Mouse (Mus musculus) granulocyte monocyte progenitor cell, adult 5-6 weeks (primary cell): ENCODE results near the gene Appl1. TPM values are rescaled to one million over a fixed set of nuclear protein-coding genes. Genes with fewer than 3 reads are reported as not detected.

Source experiments
- ATAC-seq: replicated peaks from 2 replicates; pipeline ENCODE4 v1.8.0; 2016; ENCODE audit warnings: mild to moderate bottlenecking, moderate TSS enrichment, inconsistent platforms; ENCODE audit not compliant: poor library complexity, severe bottlenecking
- total RNA-seq, 2 experiments: library from RNA; stranded (forward) in 1 of 2; stranded (reverse) in 1 of 2; fragments of 200-712, 200-1000 nt in 1 of 2; fragments of >200 nt in 1 of 2; fragmentation: Nextera tagmentation in 1 of 2; gene quantifications; 2 replicates each; pipeline ENCODE4 v1.2.3; 2014 to 2017

Appl1 gene
- total RNA-seq (2014; fragmentation: Nextera tagmentation) (26.0 and 30.7 TPM in 2 replicates), total RNA-seq (2017) (24.1 and 37.1 TPM in 2 replicates)

GRCm38 (mm10) chr14:26971106-26971789 is at the start of gene Appl1:
TSS of gene Appl1 (minus strand) at chr14:26971232.
- no peak for ATAC-seq

DNA sequence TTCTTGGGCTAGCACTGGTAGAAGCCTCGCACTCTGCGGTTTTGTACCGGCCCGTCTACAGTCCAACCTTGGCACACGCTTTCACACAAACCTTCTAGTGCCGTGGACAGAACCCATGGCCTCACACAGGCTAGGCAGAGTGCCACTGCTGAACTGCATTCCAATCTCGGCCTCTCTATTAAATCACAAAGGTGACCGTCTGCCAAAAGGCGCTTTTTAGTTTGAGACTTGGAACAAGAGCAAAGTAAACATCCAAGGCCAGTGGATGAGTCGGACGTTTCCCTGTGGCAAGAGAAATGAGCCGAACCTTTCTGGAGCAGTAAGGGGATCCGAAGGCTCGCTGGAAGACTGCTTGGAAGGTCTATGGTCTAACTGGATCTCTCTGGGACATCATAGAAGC is 48.8 kb upstream of the Appl1 start:
- no peak for ATAC-seq

- peak; percentile 40; the same call in 1 of the 2 replicates for ATAC-seq
These were observed 46.9 kb upstream of the Appl1 start for GRCm38 (mm10) chr14:27017936-27018335.

GRCm38 (mm10) chr14:27013658-27014057 is 42.6 kb upstream of the Appl1 start:
- no peak for ATAC-seq

DNA sequence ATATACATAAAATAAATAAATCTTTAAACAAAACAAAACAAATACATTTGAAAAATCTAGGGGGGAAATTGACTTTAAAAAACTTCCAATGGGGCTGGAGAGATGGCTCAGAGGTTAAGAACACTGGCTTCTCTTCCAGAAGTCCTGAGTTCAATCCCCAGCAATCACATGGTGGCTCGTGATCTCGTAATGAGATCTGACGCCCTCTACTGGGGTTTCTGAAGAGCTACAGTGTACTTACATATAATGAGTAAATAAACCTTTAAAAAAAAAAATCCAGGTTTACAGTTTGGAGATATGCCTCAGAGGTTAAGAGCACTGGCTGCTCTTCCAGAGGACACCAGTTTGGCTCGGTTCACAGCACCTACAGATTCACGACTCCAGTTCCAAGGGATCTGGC is 40.5 kb upstream of the Appl1 start:
- no peak for ATAC-seq

- ATAC-seq = no peak
These were observed 34.9 kb upstream of the Appl1 start for GRCm38 (mm10) chr14:27005937-27006336.

DNA sequence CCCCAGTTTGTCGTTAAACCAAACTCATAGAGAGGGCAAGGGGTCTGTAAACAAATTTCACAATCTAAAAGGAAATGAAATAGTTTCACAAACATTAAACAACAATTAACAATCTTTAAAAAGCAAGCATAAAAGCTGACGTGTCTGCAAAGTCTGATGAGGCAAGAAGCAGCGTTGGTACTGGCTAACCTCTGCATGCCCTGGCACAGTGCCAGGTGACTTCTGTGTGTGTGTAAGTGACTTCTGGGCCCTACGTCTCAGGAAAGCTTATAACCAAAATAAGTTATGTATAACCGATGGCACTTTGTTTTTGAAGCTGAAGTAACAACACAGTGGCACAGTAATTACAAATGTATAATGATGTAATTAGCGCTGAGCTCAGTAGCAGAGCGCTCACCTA is 33.9 kb upstream of the Appl1 start:
- ATAC-seq = no peak

GRCm38 (mm10) chr14:27000386-27000785 is 29.4 kb upstream of the Appl1 start:
- no peak for ATAC-seq

GRCm38 (mm10) chr14:26996257-26996656 is 25.2 kb upstream of the Appl1 start:
- no peak for ATAC-seq

DNA sequence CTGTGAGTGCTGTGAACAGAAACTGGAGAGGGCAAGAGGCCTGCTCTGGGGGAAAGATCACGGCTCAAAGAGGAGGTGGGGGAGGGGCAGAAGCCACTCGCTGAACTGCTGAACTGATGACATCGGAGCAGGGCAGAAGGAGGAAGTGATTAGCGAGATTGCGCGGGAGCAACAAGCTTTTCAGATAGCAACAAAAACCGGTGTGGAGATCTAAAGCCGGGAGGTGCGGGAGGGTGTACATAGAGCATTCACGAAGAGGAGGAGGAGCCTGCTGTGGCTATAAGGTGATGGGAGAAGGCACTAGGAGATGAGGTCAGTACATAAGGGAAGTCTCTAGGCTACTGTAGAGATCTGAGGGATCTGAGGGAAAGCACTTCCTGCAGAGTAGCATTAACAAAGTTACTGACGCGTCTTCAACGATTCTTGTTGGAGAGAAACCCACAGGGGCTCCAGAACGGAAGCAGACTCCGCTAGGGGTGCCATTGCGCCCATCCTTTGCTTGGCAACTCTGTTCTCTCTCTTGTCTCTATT is 23.2 kb upstream of the Appl1 start, which contains the start of gene Hesx1:
Gene Hesx1 (plus strand): TSS at position 206 of the 531 bp plus-strand sequence.
- ATAC-seq = peak; percentile 96

DNA sequence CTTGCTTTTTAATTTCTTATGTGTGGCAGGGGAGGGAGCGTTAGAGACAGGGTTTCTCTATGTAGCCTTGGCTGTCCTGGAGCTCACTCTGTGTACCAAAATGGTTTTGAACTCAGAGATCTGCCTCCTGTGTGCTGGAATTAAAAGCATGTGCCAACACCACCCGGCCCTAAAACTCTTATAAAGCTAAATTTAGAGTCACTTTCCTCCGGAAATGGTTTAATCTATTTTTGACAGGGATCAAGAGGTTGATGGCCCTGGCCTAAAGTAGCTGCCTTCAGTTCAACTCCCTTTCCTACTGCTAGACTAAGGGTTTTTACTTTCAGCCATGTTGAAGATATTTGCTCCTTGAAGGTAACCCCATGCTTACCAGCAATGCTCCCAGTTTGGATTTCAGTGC is 22.4 kb upstream of the Appl1 start:
- ATAC-seq = no peak

GRCm38 (mm10) chr14:26991622-26992021 is 20.6 kb upstream of the Appl1 start:
- no peak for ATAC-seq

GRCm38 (mm10) chr14:26988694-26989093 is 17.7 kb upstream of the Appl1 start:
- ATAC-seq = no peak

- no peak for ATAC-seq
These were observed 11.1 kb upstream of the Appl1 start for GRCm38 (mm10) chr14:26982150-26982530.

GRCm38 (mm10) chr14:26981494-26982149 is 10.6 kb upstream of the Appl1 start:
- ATAC-seq = no peak

GRCm38 (mm10) chr14:26981021-26981420 is 10.0 kb upstream of the Appl1 start:
- ATAC-seq = no peak

DNA sequence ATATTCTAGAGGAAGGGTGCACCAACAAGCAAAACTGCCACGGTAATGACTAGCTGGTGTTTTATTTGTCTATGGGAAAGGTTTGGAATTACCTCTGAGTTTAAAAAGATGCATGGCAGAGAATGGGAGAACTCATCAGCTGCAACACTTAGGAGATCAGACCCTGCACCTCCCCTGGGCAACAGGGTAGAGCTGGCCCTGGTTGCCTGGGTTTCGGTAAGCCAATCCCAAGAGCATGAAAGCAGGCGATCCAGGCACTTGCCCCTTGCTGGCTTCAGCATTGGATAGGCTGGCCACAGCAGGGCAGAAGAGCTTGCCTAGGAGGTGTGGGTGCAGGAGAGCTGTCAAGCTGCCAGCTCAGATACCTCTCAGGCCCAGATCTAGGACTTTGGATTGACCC is 8.8 kb upstream of the Appl1 start:
- ATAC-seq = no peak

- ATAC-seq = peak; percentile 85
These were observed 6.5 kb upstream of the Appl1 start for GRCm38 (mm10) chr14:26977500-26977899.

DNA sequence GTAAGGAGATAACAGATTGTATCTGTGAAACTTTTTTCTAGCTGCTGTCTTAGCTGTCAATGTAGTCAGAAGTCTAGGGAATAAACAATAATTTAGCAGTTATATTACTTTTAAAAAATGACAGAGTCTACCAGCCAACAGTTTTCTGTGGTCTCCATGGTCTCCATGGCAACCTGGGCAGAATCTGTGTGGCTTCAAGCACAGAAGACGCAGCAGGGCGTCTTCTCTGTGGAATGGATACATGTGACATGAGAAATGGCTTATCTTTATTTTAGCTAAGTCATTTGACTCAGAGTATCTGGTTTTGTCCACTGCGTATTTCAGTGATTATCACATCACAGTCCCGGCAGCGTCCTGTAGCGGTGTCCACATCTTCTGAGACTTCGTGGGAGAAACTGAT is 5.2 kb upstream of the Appl1 start:
- ATAC-seq = no peak

GRCm38 (mm10) chr14:26975490-26975889 is 4.5 kb upstream of the Appl1 start:
- no peak for ATAC-seq

DNA sequence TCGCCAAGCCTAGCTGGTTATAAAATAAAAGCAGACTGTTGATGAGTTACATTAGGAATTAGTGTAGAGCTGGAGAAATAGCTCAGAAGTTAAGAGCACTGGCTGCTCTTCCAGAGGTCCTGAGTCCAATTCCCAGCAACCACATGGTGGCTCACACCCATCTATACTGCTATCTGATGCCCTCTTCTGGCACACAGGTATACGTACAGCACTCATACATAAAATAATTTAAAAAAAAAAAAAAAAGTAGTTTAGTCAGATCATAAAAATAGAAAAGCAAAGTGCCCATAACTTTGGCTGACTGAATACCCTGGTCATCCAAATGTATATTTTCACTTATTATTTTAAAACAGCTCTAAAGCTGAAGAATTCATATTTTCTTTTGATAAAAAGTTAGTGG is 2.1 kb upstream of the Appl1 start:
- ATAC-seq = no peak
